Mouse (Mus musculus) midbrain, embryonic 14.5 days (tissue): Measurements from ENCODE around the gene C2cd4c. TPM values are rescaled to one million over a fixed set of nuclear protein-coding genes. Genes with fewer than 3 reads are reported as not detected.

Experiments used
- ATAC-seq: fragments of 200-750 bp; cut with Nextera tagmentation; 2 replicates; pipeline ENCODE4 v1.8.0; 2017; ENCODE audit warnings: moderate number of reproducible peaks, moderate library complexity; ENCODE audit not compliant: low FRiP score, low TSS enrichment
- DNase-seq: peaks from one replicate; pipeline ENCODE4 v3.0.0-alpha.2; 2015
- H3K27ac ChIP-seq: fragments of 300-500 bp; sonication (generic); replicated peaks from 2 replicates; pipeline ENCODE4 v1.5.1; 2014; ENCODE audit warnings: mild to moderate bottlenecking, low read depth, low read length, moderate library complexity
- H3K27me3 ChIP-seq: fragments of 300-500 bp; sonication (generic); 2 replicates; pipeline ENCODE4 v1.6.1; 2014; ENCODE audit warnings: low read length, control low read depth, mixed read lengths; ENCODE audit not compliant: control insufficient read depth, insufficient read depth
- H3K36me3 ChIP-seq: fragments of 300-500 bp; sonication (generic); 2 replicates; pipeline ENCODE4 v1.6.1; 2014; ENCODE audit warnings: low read length, control low read depth; ENCODE audit not compliant: control insufficient read depth, insufficient read depth
- H3K4me1 ChIP-seq: fragments of 300-500 bp; sonication (generic); 2 replicates; pipeline ENCODE4 v1.6.1; 2014; ENCODE audit warnings: mild to moderate bottlenecking, antibody characterized with exemption, low read length, control low read depth; ENCODE audit not compliant: control insufficient read depth, insufficient read depth
- H3K4me2 ChIP-seq: fragments of 300-500 bp; sonication (generic); 2 replicates; pipeline ENCODE4 v1.6.1; 2014; ENCODE audit warnings: mild to moderate bottlenecking, low read length, moderate library complexity
- H3K4me3 ChIP-seq: fragments of 300-500 bp; sonication (generic); replicated peaks from 2 replicates; pipeline ENCODE4 v1.5.1; 2014; ENCODE audit warnings: low read depth, low read length
- H3K9ac ChIP-seq: fragments of 300-500 bp; sonication (generic); replicated peaks from 2 replicates; pipeline ENCODE4 v1.6.1; 2014; ENCODE audit warnings: mild to moderate bottlenecking, low read length, moderate library complexity
- H3K9me3 ChIP-seq: fragments of 300-500 bp; sonication (generic); 2 replicates; pipeline ENCODE4 v1.6.1; 2016; ENCODE audit warnings: low read length, control low read depth, mixed read lengths; ENCODE audit not compliant: control insufficient read depth
- WGBS: fragments of 180-500 bp; shearing (Covaris S2); extraction: QIAGEN DNeasy Blood & Tissue Kit; methylation state at CpG from one replicate; pipeline ENCODE4 v1.1.7; 2014; 5-methylcytosine and 5-hydroxymethylcytosine counted together
- polyA plus RNA-seq: library from polyadenylated mRNA; unstranded; fragments of >200 nt; fragmentation: Nextera tagmentation; extraction: Ambion mirVana; gene quantifications from 2 replicates; pipeline ENCODE4 v1.2.1, GENCODE M21; 2014

C2cd4c gene
- polyA plus RNA-seq, 1 experiment from 2014 or later: 0.84 TPM

DNA sequence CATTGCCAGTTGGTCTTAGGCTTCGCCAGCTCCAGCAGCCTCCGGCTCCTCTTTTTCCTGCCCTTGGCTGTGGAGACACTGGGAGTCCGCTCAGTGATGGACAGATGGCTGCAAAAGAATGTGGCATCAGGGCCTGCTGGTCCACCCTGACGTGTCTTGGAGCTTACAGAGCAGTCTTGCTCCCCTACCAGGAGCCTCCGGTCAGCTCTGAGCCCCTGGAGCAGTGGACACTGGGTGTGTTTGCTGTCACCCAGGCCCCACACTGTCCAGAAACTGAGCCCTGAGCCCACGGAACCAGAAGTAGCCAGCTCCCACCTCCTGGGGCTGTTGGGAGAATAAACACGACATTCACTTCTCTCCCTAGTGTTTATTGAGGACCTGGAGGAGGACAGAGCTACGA lies 27.6 kb downstream of the C2cd4c start:
- ATAC-seq: no peak
- 76% methylated on average over 8 of the region's 8 CpGs for whole genome bisulfite sequencing
- H3K4me2 ChIP-seq: no peak overlapping the region

DNA sequence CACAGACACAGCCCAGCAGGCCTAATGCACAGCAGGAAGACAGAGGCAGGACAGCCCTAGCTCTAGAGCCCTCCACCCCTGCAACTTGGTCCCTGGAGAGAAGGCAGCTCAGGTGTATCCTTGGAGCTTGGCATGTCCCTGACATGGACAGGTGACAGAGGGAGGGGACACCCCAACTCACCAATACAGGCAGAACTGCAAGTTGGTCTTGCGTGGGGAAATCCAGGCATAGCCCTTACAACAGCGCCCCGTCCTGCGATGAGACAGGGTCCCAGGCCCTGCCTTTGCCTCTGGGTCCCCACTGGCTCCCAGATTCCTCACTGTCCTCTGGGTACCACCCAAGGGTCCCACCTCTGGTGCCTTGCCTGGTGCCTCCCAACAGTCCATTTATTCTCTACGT lies 28.1 kb downstream of the C2cd4c start:
- Histone ChIP-seq H3K4me1 (no peaks in the 10 kb centered on the region), H3K27ac (no peak overlapping the region), H3K4me2 (no peak overlapping the region), H3K4me3 (no peak overlapping the region), H3K9ac (no peak overlapping the region), H3K9me3 (no peaks in the 10 kb centered on the region), H3K27me3 (no peaks in the 10 kb centered on the region), H3K36me3 (no peaks in the 10 kb centered on the region)
- ATAC-seq (no peak), DNase-seq (no peak)
- whole genome bisulfite sequencing: 95% methylated on average over 5 of the region's 5 CpGs

More for the DNA sequence above, 27.6 kb downstream of the C2cd4c start:
- H3K36me3 ChIP-seq: no peaks in the 10 kb centered on the region
- no peaks in the 10 kb centered on the region for H3K27me3 ChIP-seq
- no peaks in the 10 kb centered on the region for H3K4me1 ChIP-seq
- no peak overlapping the region for H3K27ac ChIP-seq
- H3K4me3 ChIP-seq: no peak overlapping the region
- no peaks in the 10 kb centered on the region for H3K9me3 ChIP-seq
- DNase-seq: no peak
- no peak overlapping the region for H3K9ac ChIP-seq

DNA sequence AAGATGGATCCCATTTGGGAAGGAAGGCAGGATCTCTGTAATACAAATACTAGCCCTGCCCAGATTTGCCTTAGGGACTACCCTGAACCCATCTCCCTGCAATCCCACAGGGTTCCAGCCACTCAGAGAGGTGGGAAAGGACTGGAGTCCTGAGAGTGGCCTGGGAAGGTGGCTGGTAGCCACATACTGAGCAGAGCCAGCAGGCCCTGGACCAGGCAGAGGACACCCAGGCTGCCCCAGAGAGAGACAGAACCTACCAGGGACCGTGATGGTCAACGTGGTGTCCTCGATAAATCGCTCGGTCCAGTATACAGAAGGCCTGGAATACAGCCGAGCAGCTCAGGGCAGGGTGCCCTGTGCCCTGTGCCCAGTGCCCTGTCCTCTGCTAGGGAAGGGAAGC lies 28.7 kb downstream of the C2cd4c start:
- 93% methylated on average over 6 of the region's 6 CpGs for WGBS
- ATAC-seq: no peak

DNA sequence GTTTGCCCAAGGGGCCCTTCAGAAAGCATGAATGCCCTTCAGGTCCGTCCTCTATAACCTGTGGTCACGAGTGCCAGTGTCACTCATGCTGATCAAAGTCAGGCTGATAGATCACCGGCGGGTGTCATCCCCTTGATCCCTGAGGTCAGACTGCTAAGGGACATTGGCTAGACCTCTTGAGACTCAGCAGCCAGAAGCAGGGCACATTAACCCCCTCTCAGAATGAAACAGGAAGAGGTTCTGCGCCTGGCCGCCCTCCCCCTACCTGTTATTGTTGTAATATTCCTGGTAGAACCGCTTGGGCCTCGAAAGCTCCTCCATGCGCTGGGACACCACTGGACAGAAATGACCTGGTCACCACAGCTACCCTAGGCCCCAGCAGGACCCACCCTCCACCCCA lies 29.4 kb downstream of the C2cd4c start:
- Histone ChIP-seq H3K4me2 (no peak overlapping the region), H3K27me3 (no peaks in the 10 kb centered on the region), H3K4me1 (no peaks in the 10 kb centered on the region), H3K36me3 (no peaks in the 10 kb centered on the region), H3K27ac (no peak overlapping the region), H3K9ac (no peak overlapping the region), H3K4me3 (no peak overlapping the region), H3K9me3 (no peaks in the 10 kb centered on the region)
- 85% methylated on average over 9 of the region's 9 CpGs for WGBS
- DNase-seq (no peak), ATAC-seq (no peak)

More for the DNA sequence above, 28.7 kb downstream of the C2cd4c start:
- no peaks in the 10 kb centered on the region for H3K9me3 ChIP-seq
- no peak overlapping the region for H3K9ac ChIP-seq
- H3K36me3 ChIP-seq: no peaks in the 10 kb centered on the region
- no peaks in the 10 kb centered on the region for H3K27me3 ChIP-seq
- no peak overlapping the region for H3K4me2 ChIP-seq
- no peaks in the 10 kb centered on the region for H3K4me1 ChIP-seq
- H3K4me3 ChIP-seq: no peak overlapping the region
- DNase-seq: no peak
- H3K27ac ChIP-seq: no peak overlapping the region

DNA sequence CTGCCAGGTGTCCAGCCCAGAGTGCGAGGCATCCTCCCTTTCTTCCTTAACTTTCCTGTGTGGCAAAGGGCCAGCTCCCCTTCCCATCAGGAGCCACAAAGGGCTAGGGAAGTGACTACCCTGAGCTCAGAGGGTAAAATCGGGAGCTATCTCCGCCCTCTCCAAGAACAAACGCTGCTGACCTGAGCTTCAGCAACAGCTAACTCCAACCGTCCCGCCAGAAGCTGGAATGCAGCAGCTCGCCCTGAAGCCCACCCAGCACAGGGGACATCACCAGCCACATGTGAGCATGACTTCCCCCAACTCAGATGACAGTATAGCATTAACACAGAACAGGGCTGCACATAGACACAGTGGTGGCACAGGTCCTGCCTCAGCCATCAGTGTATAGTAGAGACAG lies 29.8 kb downstream of the C2cd4c start:
- WGBS: 71% methylated on average over 7 of the region's 7 CpGs
- no peaks in the 10 kb centered on the region for H3K4me1 ChIP-seq
- no peaks in the 10 kb centered on the region for H3K9me3 ChIP-seq
- no peak for DNase-seq
- no peak overlapping the region for H3K4me3 ChIP-seq
- H3K9ac ChIP-seq: no peak overlapping the region
- H3K27me3 ChIP-seq: no peaks in the 10 kb centered on the region
- H3K27ac ChIP-seq: no peak overlapping the region
- no peak for ATAC-seq
- no peaks in the 10 kb centered on the region for H3K36me3 ChIP-seq
- no peak overlapping the region for H3K4me2 ChIP-seq

DNA sequence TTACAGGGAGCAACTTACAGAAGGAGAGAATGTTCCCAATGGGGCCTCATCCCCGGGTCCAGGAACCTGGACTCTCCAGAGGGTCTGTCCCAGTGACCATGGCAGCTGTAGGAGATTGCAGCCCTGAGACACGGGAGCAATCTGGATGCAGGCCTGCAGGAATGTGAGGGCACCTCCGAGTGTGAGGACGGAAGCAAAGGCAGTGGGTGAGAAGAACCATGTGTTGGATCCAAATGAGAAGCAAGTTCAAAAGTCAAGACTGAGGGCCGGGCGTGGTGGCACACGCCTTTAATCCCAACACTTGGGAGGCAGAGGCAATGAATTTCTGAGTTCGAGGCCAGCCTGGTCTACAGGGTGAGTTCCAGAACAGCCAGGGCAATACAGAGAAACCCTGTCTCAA lies 32.3 kb downstream of the C2cd4c start:
- Histone ChIP-seq H3K27me3 (no peaks in the 10 kb centered on the region), H3K36me3 (no peaks in the 10 kb centered on the region), H3K4me3 (no peak overlapping the region), H3K27ac (no peak overlapping the region), H3K9ac (no peak overlapping the region), H3K4me2 (no peak overlapping the region), H3K9me3 (no peaks in the 10 kb centered on the region), H3K4me1 (no peaks in the 10 kb centered on the region)
- 89% methylated on average over 8 of the region's 8 CpGs for WGBS
- DNase-seq: no peak
- no peak for ATAC-seq

DNA sequence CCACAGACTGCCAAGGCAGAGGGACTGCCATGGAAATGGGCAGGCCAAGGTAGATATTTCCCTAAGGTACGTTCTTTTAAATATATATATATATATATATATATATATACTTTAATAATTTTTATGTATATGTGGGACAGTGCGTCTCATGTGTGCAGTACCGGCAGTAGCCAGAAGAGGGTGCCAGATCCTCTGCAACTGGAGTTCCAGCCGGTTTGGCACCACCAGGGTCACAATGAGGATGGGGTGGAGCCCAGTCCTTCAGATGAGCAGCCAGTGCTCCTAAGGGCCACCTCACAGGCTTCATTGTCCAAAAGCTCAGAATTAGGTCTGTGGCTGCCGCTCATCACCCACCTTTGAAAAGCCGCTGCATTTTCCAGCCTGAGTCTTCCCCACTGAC lies 33.0 kb downstream of the C2cd4c start:
- H3K4me3 ChIP-seq: no peak overlapping the region
- WGBS: 46% methylated on average over 6 of the region's 6 CpGs
- H3K27me3 ChIP-seq: no peaks in the 10 kb centered on the region
- DNase-seq (peak; percentile 63), ATAC-seq (no peak)
- no peak overlapping the region for H3K4me2 ChIP-seq
- no peaks in the 10 kb centered on the region for H3K9me3 ChIP-seq
- H3K9ac ChIP-seq: no peak overlapping the region
- H3K4me1 ChIP-seq: no peaks in the 10 kb centered on the region
- no peaks in the 10 kb centered on the region for H3K36me3 ChIP-seq
- no peak overlapping the region for H3K27ac ChIP-seq

DNA sequence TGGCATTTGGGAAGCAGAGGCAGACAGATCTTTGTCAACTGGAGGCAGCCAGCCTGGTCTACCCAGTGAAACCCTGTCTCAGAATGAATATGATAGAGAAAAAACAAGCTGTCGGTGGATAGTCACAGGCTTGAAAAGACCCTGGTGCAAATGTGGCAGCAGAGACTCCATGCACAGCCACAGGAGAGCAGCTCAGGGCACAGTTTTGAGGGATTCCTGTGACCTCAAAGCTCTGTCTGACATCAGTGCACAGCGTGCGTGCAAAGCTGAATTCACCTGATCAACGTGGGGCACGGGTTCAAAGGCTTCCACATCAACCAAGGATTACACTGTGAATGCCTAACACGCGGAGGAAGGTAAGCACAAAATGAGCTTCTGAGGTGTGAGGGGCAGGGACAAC lies 33.5 kb downstream of the C2cd4c start:
- WGBS: 64% methylated on average over 7 of the region's 7 CpGs
- no peak overlapping the region for H3K9ac ChIP-seq
- no peaks in the 10 kb centered on the region for H3K4me1 ChIP-seq
- no peaks in the 10 kb centered on the region for H3K36me3 ChIP-seq
- no peaks in the 10 kb centered on the region for H3K9me3 ChIP-seq
- no peak overlapping the region for H3K4me2 ChIP-seq
- H3K27ac ChIP-seq: no peak overlapping the region
- ATAC-seq (no peak), DNase-seq (no peak)
- no peaks in the 10 kb centered on the region for H3K27me3 ChIP-seq
- H3K4me3 ChIP-seq: no peak overlapping the region

DNA sequence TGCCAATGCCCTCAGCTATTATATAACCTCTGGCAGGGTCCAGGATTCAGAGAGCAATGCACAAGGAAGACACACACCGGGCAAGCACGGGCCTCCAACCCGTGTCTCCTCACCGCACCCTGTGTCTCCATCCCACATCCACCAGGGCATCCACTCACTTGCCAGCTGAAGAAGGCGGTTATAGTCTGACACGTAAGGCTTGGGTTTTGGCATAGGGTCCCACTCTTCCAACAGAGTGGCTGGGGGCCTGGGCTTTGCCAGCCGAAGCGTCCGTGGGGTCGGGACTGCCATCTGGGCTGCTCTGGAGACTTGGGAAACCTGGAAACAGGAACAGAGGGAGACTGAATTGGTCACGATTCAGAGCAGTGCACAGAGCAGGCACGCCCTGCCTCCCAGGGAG lies 34.0 kb downstream of the C2cd4c start:
- H3K27me3 ChIP-seq: no peaks in the 10 kb centered on the region
- no peaks in the 10 kb centered on the region for H3K36me3 ChIP-seq
- H3K4me1 ChIP-seq: no peaks in the 10 kb centered on the region
- H3K4me3 ChIP-seq: no peak overlapping the region
- no peaks in the 10 kb centered on the region for H3K9me3 ChIP-seq
- ATAC-seq: no peak
- DNase-seq: no peak
- no peak overlapping the region for H3K9ac ChIP-seq
- H3K4me2 ChIP-seq: no peak overlapping the region
- no peak overlapping the region for H3K27ac ChIP-seq
- 75% methylated on average over 12 of the region's 12 CpGs for WGBS
